Comparison of ENCODE assay signal across 23 mouse cellular contexts in genomic region chr15:82784581-82784980, GRCm38 (mm10). TPM values are rescaled to one million over a fixed set of nuclear protein-coding genes. Genes with fewer than 3 reads are reported as not detected.
DNase-seq lines count a peak whose midpoint lies in the region; ATAC-seq and TF ChIP-seq lines count a peak whose summit lies in the region.
"Had no signal": no experiment of that assay in that cellular context is flagged by ENCODE, and none has a peak within 500 bp of the region (broad histone marks: within the 10 kb centered on the region; RNA-seq: fewer than 3 reads in every experiment).

No protein-coding gene starts in this region.

- TF ChIP-seq CTCF in liver, adult 2 months (IDR thresholded peaks at IDR 0.05; ENCODE audit: low read depth, low read length) = no peak
- no peak for TF ChIP-seq CTCF in liver, postnatal 0 days (IDR thresholded peaks at IDR 0.05; ENCODE audit: low read depth)

- TF ChIP-seq POLR2A in liver, adult 2 months (IDR thresholded peaks at IDR 0.05; ENCODE audit: extremely low read depth, insufficient read depth, low read length) = no peak

- no peaks in the 10 kb centered on the region for H3K9me3 ChIP-seq in liver, embryonic 12.5 days (replicated peaks)
- H3K9me3 ChIP-seq in liver, postnatal 0 days (ENCODE audit: low read length) = no peaks in the 10 kb centered on the region
- H3K9me3 ChIP-seq: G1E had no signal

- ATAC-seq in liver, embryonic 12.5 days = no peak
- ATAC-seq in liver, postnatal 0 days = peak; percentile 35; the same call in 1 of the 2 replicates
- ATAC-seq: activated CD4-positive, CD25-positive, alpha-beta regulatory T cell, adult 4 months; CD4-positive, CD25-positive, alpha-beta regulatory T cell, adult 4 months; Patski had no signal

- no peak overlapping the region for H3K27ac ChIP-seq in liver, adult 2 months (replicated peaks; ENCODE audit: insufficient read depth, low read depth, low read length)
- H3K27ac ChIP-seq in liver, embryonic 12.5 days = no peak overlapping the region
- H3K27ac ChIP-seq in liver, postnatal 0 days (ENCODE audit: low read depth) = no peak overlapping the region

- H3K4me3 ChIP-seq in liver, adult 2 months (ENCODE audit: insufficient read depth, low read depth, low read length) = no peak overlapping the region
- no peak overlapping the region for H3K4me3 ChIP-seq in liver, embryonic 12.5 days
- no peak overlapping the region for H3K4me3 ChIP-seq in liver, postnatal 0 days (ENCODE audit: low read depth, low read length)

- H3K9ac ChIP-seq in liver, adult 2 months (ENCODE audit: low read depth, low read length) = no peak overlapping the region
- no peak overlapping the region for H3K9ac ChIP-seq in liver, embryonic 12.5 days
- H3K9ac ChIP-seq in liver, postnatal 0 days (replicated peaks) = no peak overlapping the region

- WGBS in liver, adult 2 months = 23% methylated on average over 1 of the region's 1 CpGs
- WGBS in liver, embryonic 12.5 days (ENCODE audit: insufficient replicate concordance) = 41% methylated on average over 1 of the region's 1 CpGs
- 62% methylated on average over 1 of the region's 1 CpGs for WGBS in liver, postnatal 0 days (ENCODE audit: insufficient replicate concordance)

- H3K27me3 ChIP-seq in liver, adult 2 months (ENCODE audit: control insufficient read depth, insufficient read depth, low read length) = no peaks in the 10 kb centered on the region
- H3K27me3 ChIP-seq in liver, embryonic 12.5 days (replicated peaks) = no peaks in the 10 kb centered on the region
- no peaks in the 10 kb centered on the region for H3K27me3 ChIP-seq in liver, postnatal 0 days (ENCODE audit: insufficient read depth, low read length)
- H3K27me3 ChIP-seq: Patski had no signal

- H3K4me2 ChIP-seq in liver, embryonic 12.5 days = no peak overlapping the region
- H3K4me2 ChIP-seq in liver, postnatal 0 days (ENCODE audit: low read depth, low read length) = no peak overlapping the region

- peak; percentile 94 for DNase-seq in liver, adult 2 months (ENCODE audit: extremely low read depth, low read depth, low spot score)
- no peak for DNase-seq in liver, postnatal 0 days
- no peak for DNase-seq in liver
- DNase-seq: adrenal gland, adult 2 months; adrenal gland, adult 8-10 months; adrenal gland, postnatal 10 days; adrenal gland, postnatal 14 days; adrenal gland, postnatal 25 days; adrenal gland, postnatal 36 days; B cell, adult 2 months; cerebellum, adult 11 months; cerebellum, adult 11-12 months; cerebellum, adult 18-20 months had no signal

- peaks cover 4% of the 10 kb centered on the region for H3K36me3 ChIP-seq in liver, adult 2 months (ENCODE audit: control insufficient read depth, insufficient read depth, low read length)
- no peaks in the 10 kb centered on the region for H3K36me3 ChIP-seq in liver, embryonic 12.5 days
- H3K36me3 ChIP-seq in liver, postnatal 0 days (replicated peaks; ENCODE audit: insufficient read depth, low read length) = no peaks in the 10 kb centered on the region
- H3K36me3 ChIP-seq: G1E had no signal

- H3K4me1 ChIP-seq in liver, adult 2 months (ENCODE audit: control insufficient read depth, insufficient read depth, low read length) = peaks cover 23% of the 10 kb centered on the region
- H3K4me1 ChIP-seq in liver, embryonic 12.5 days = no peaks in the 10 kb centered on the region
- H3K4me1 ChIP-seq in liver, postnatal 0 days (ENCODE audit: insufficient read depth) = peaks cover 3% of the 10 kb centered on the region; the same call in 1 of the 2 replicates

- TF ChIP-seq EP300 in liver, postnatal 0 days (IDR thresholded peaks at IDR 0.05; ENCODE audit: low read depth) = peak; percentile 45; the same call in 1 of the 2 replicates

- no peaks in the 10 kb centered on the region for H3K79me2 ChIP-seq in liver, adult 2 months (ENCODE audit: control insufficient read depth, insufficient read depth, low read length)

RNA-seq across cellular contexts. Expression of gene Cyp2d26, which starts 9.5 kb away (rescaled TPM):
- 1,175 and 1,183 TPM in 2 replicates for total RNA-seq in liver, adult 2 months (2014; rRNA removed)
- 1,819 and 2,020 TPM in 2 replicates for polyA plus RNA-seq in liver, adult 2 months (2012; rRNA removed)
- 2.7 and 3.9 TPM in 2 replicates for polyA plus RNA-seq in liver, embryonic 12.5 days (2016; fragmentation: Nextera tagmentation; extraction: Ambion mirVana)
- polyA plus RNA-seq in liver, postnatal 0 days (2015; fragmentation: Nextera tagmentation; extraction: Ambion mirVana) = 615 and 644 TPM in 2 replicates
- total RNA-seq: adrenal gland, postnatal 25 days; CH12.LX; ES-E14; MEL had no signal
- polyA plus RNA-seq: C2C12, G1E, Patski had no signal

RNA-seq across cellular contexts. Expression of gene Cyp2d40, which starts 20.6 kb away (rescaled TPM):
- 44.7 and 107 TPM in 2 replicates for total RNA-seq in liver, adult 2 months (2014; rRNA removed)
- 144 and 145 TPM in 2 replicates for polyA plus RNA-seq in liver, adult 2 months (2012; rRNA removed)
- polyA plus RNA-seq in liver, embryonic 12.5 days (2016; fragmentation: Nextera tagmentation; extraction: Ambion mirVana) = not detected in 2 replicates
- polyA plus RNA-seq in liver, postnatal 0 days (2015; fragmentation: Nextera tagmentation; extraction: Ambion mirVana) = 0.83 and 1.3 TPM in 2 replicates
- total RNA-seq: adrenal gland, adult 18-20 months; adrenal gland, adult 8-10 months; adrenal gland, postnatal 25 days; adrenal gland, postnatal 36 days; CH12.LX; ES-E14; G1E; MEL had no signal
- polyA plus RNA-seq: activated CD4-positive, CD25-positive, alpha-beta regulatory T cell, adult 4 months; C2C12; CD4-positive, CD25-positive, alpha-beta regulatory T cell, adult 4 months; G1E; Patski had no signal

Comparison
In these comparisons a context has a peak if more than half of its experiments do, and no peak if none do; other contexts are left out.
1. RNA of gene Cyp2d26, which starts 9.5 kb away (polyA plus RNA-seq): 1,819 to 2,020 TPM in liver, adult 2 months and 615 to 644 TPM in liver, postnatal 0 days; 2.7 to 3.9 TPM in liver, embryonic 12.5 days; every median in the first group is over 100 times any median in the second.
2. RNA of gene Cyp2d40, which starts 20.6 kb away (polyA plus RNA-seq): 144 to 145 TPM in liver, adult 2 months; 0.83 to 1.3 TPM in liver, postnatal 0 days and not detected in liver, embryonic 12.5 days; every median in the first group is over 10 times any median in the second.